Mouse (Mus musculus) testis, adult 2 months (tissue): ENCODE data around the gene Zfyve26.
"Not testable (repeated sequence)": the region's sequence is repeated elsewhere in the genome, so short reads cannot be mapped to it uniquely, and the experiment has no call there.

Experiments used
- CTCF ChIP-seq: fragments of 200-500 bp; IDR thresholded peaks from 2 replicates; pipeline ENCODE4 v1.5.1; 2012; ENCODE audit warnings: low read depth, mild to moderate bottlenecking, inconsistent platforms, low read length, moderate library complexity; ENCODE audit not compliant: control insufficient read depth, insufficient read depth, insufficient replicate concordance
- POLR2A ChIP-seq: fragments of 200-500 bp; IDR thresholded peaks from 2 replicates; pipeline ENCODE4 v1.6.1; 2012; ENCODE audit warnings: low read depth, mild to moderate bottlenecking, inconsistent platforms, low read length, moderate library complexity; ENCODE audit not compliant: control insufficient read depth

- not testable (repeated sequence) for TF ChIP-seq CTCF, POLR2A
Observed at GRCm38 (mm10) chr12:79185160-79185559, 110.9 kb downstream of the Zfyve26 start.
